Mouse (Mus musculus) C2C12 (cell line): ENCODE results near the gene Cldn17.

Experiments used
- CEBPB ChIP-seq: IDR thresholded peaks from one replicate; pipeline ENCODE4 v1.6.1; 2011; ENCODE audit warnings: low read depth, mild to moderate bottlenecking, control low read depth, moderate library complexity
- CTCF ChIP-seq: IDR thresholded peaks from one replicate; pipeline ENCODE4 v1.5.1; 2011; ENCODE audit not compliant: control insufficient read depth, insufficient read depth, insufficient read length
- MAX ChIP-seq: IDR thresholded peaks from one replicate; pipeline ENCODE4 v1.6.1; 2011; ENCODE audit warnings: mild to moderate bottlenecking, control low read depth
- MYOD1 ChIP-seq: IDR thresholded peaks from one replicate; pipeline ENCODE4 v1.6.1; 2011; ENCODE audit warnings: low read depth; ENCODE audit not compliant: control insufficient read depth, insufficient read length
- MYOG ChIP-seq: IDR thresholded peaks from one replicate; pipeline ENCODE4 v1.6.1; 2011; ENCODE audit not compliant: control insufficient read depth, insufficient read length; ENCODE audit errors: extremely low read depth
- USF1 ChIP-seq: IDR thresholded peaks from one replicate; pipeline ENCODE4 v1.6.1; 2011; ENCODE audit warnings: low read depth, mild to moderate bottlenecking, control low read depth, moderate library complexity

GRCm38 (mm10) chr16:88511348-88511747 is 4.6 kb upstream of the Cldn17 start:
- TF ChIP-seq CTCF (no peak), USF1 (no peak), MYOD1 (no peak), MYOG (no peak), CEBPB (no peak), MAX (no peak)
